Mouse (Mus musculus): ENCODE measurements around the gene Tmtc2. TPM values are rescaled to one million over a fixed set of nuclear protein-coding genes. Genes with fewer than 3 reads are reported as not detected.

Tmtc2 gene
- polyA plus RNA-seq, 1 experiment = 0.55 TPM

- TF ChIP-seq POLR2A (IDR thresholded peaks at IDR 0.05; ENCODE audit: low read depth, low read length) = no peak
- TF ChIP-seq CTCF (IDR thresholded peaks at IDR 0.05; ENCODE audit: extremely low read depth, insufficient read depth, insufficient read length, insufficient replicate concordance) = no peak
- WGBS = 77% methylated on average over 4 of the region's 4 CpGs
- H3K27ac ChIP-seq (ENCODE audit: insufficient read depth, low read length) = no peak overlapping the region
- no peak overlapping the region for H3K4me3 ChIP-seq (ENCODE audit: extremely low read depth, insufficient read depth, insufficient read length)
- no peaks in the 10 kb centered on the region for H3K36me3 ChIP-seq (ENCODE audit: control insufficient read depth, insufficient read depth, low read length)
- no peaks in the 10 kb centered on the region for H3K4me1 ChIP-seq (ENCODE audit: control insufficient read depth, insufficient read depth, insufficient read length)
- no peak for DNase-seq (ENCODE audit: low read depth in 1 of 2, low spot score in 2 of 2)
- H3K27me3 ChIP-seq (ENCODE audit: control insufficient read depth, insufficient read depth, low read length) = no peaks in the 10 kb centered on the region
Observed at GRCm38 (mm10) chr10:105323646-105324192, 250.5 kb downstream of the Tmtc2 start.

- Histone ChIP-seq H3K36me3 (ENCODE audit: control insufficient read depth, insufficient read depth, low read length) (no peaks in the 10 kb centered on the region), H3K27me3 (ENCODE audit: control insufficient read depth, insufficient read depth, low read length) (no peaks in the 10 kb centered on the region), H3K4me3 (ENCODE audit: extremely low read depth, insufficient read depth, insufficient read length) (no peak overlapping the region), H3K27ac (ENCODE audit: insufficient read depth, low read length) (no peak overlapping the region), H3K4me1 (ENCODE audit: control insufficient read depth, insufficient read depth, insufficient read length) (no peaks in the 10 kb centered on the region)
- WGBS = 92% methylated on average over 3 of the region's 3 CpGs
- DNase-seq (ENCODE audit: low read depth in 1 of 2, low spot score in 2 of 2) = no peak
- TF ChIP-seq CTCF (IDR thresholded peaks at IDR 0.05; ENCODE audit: extremely low read depth, insufficient read depth, insufficient read length, insufficient replicate concordance) = no peak
- TF ChIP-seq POLR2A (IDR thresholded peaks at IDR 0.05; ENCODE audit: low read depth, low read length) = no peak
Observed at GRCm38 (mm10) chr10:105319299-105320057, 254.8 kb downstream of the Tmtc2 start.

- Histone ChIP-seq H3K4me1 (ENCODE audit: control insufficient read depth, insufficient read depth, insufficient read length) (no peaks in the 10 kb centered on the region), H3K27me3 (ENCODE audit: control insufficient read depth, insufficient read depth, low read length) (no peaks in the 10 kb centered on the region), H3K4me3 (ENCODE audit: extremely low read depth, insufficient read depth, insufficient read length) (no peak overlapping the region), H3K36me3 (ENCODE audit: control insufficient read depth, insufficient read depth, low read length) (no peaks in the 10 kb centered on the region), H3K27ac (ENCODE audit: insufficient read depth, low read length) (no peak overlapping the region)
- 81% methylated on average over 2 of the region's 2 CpGs for WGBS
- TF ChIP-seq CTCF (IDR thresholded peaks at IDR 0.05; ENCODE audit: extremely low read depth, insufficient read depth, insufficient read length, insufficient replicate concordance) = no peak
- no peak for TF ChIP-seq POLR2A (IDR thresholded peaks at IDR 0.05; ENCODE audit: low read depth, low read length)
- no peak for DNase-seq (ENCODE audit: low read depth in 1 of 2, low spot score in 2 of 2)
Observed at GRCm38 (mm10) chr10:105318869-105319268, 255.4 kb downstream of the Tmtc2 start.

GRCm38 (mm10) chr10:105312986-105313385 is 261.3 kb downstream of the Tmtc2 start:
- Histone ChIP-seq H3K36me3 (ENCODE audit: control insufficient read depth, insufficient read depth, low read length) (no peaks in the 10 kb centered on the region), H3K27me3 (ENCODE audit: control insufficient read depth, insufficient read depth, low read length) (no peaks in the 10 kb centered on the region)
- WGBS = 66% methylated on average over 5 of the region's 5 CpGs

GRCm38 (mm10) chr10:105297560-105297959 is 276.7 kb downstream of the Tmtc2 start:
- 78% methylated on average over 3 of the region's 3 CpGs for WGBS
- TF ChIP-seq CTCF (IDR thresholded peaks at IDR 0.05; ENCODE audit: extremely low read depth, insufficient read depth, insufficient read length, insufficient replicate concordance) (no peak), POLR2A (IDR thresholded peaks at IDR 0.05; ENCODE audit: low read depth, low read length) (no peak)
- Histone ChIP-seq H3K27ac (ENCODE audit: insufficient read depth, low read length) (no peak overlapping the region), H3K4me1 (ENCODE audit: control insufficient read depth, insufficient read depth, insufficient read length) (no peaks in the 10 kb centered on the region), H3K36me3 (ENCODE audit: control insufficient read depth, insufficient read depth, low read length) (no peaks in the 10 kb centered on the region), H3K27me3 (ENCODE audit: control insufficient read depth, insufficient read depth, low read length) (no peaks in the 10 kb centered on the region), H3K4me3 (ENCODE audit: extremely low read depth, insufficient read depth, insufficient read length) (no peak overlapping the region)
- DNase-seq (ENCODE audit: low read depth in 1 of 2, low spot score in 2 of 2) = no peak

More at GRCm38 (mm10) chr10:105312986-105313385, 261.3 kb downstream of the Tmtc2 start:
- Histone ChIP-seq H3K4me1 (ENCODE audit: control insufficient read depth, insufficient read depth, insufficient read length) (no peaks in the 10 kb centered on the region), H3K27ac (ENCODE audit: insufficient read depth, low read length) (no peak overlapping the region), H3K4me3 (ENCODE audit: extremely low read depth, insufficient read depth, insufficient read length) (no peak overlapping the region)
- TF ChIP-seq CTCF (IDR thresholded peaks at IDR 0.05; ENCODE audit: extremely low read depth, insufficient read depth, insufficient read length, insufficient replicate concordance) = no peak
- TF ChIP-seq POLR2A (IDR thresholded peaks at IDR 0.05; ENCODE audit: low read depth, low read length) = no peak
- DNase-seq (ENCODE audit: low read depth in 1 of 2, low spot score in 2 of 2) = no peak

- TF ChIP-seq CTCF (IDR thresholded peaks at IDR 0.05; ENCODE audit: extremely low read depth, insufficient read depth, insufficient read length, insufficient replicate concordance) = no peak
- no peak for TF ChIP-seq POLR2A (IDR thresholded peaks at IDR 0.05; ENCODE audit: low read depth, low read length)
- H3K36me3 ChIP-seq (ENCODE audit: control insufficient read depth, insufficient read depth, low read length) = no peaks in the 10 kb centered on the region
- H3K4me3 ChIP-seq (ENCODE audit: extremely low read depth, insufficient read depth, insufficient read length) = no peak overlapping the region
- DNase-seq (ENCODE audit: low read depth in 1 of 2, low spot score in 2 of 2) = no peak
- 81% methylated on average over 1 of the region's 1 CpGs for WGBS
- no peaks in the 10 kb centered on the region for H3K4me1 ChIP-seq (ENCODE audit: control insufficient read depth, insufficient read depth, insufficient read length)
- no peak overlapping the region for H3K27ac ChIP-seq (ENCODE audit: insufficient read depth, low read length)
- no peaks in the 10 kb centered on the region for H3K27me3 ChIP-seq (ENCODE audit: control insufficient read depth, insufficient read depth, low read length)
Observed at GRCm38 (mm10) chr10:105292961-105293360, 281.3 kb downstream of the Tmtc2 start.

GRCm38 (mm10) chr10:105288472-105288871 is 285.8 kb downstream of the Tmtc2 start:
- TF ChIP-seq CTCF (IDR thresholded peaks at IDR 0.05; ENCODE audit: extremely low read depth, insufficient read depth, insufficient read length, insufficient replicate concordance) (no peak), POLR2A (IDR thresholded peaks at IDR 0.05; ENCODE audit: low read depth, low read length) (no peak)
- H3K36me3 ChIP-seq (ENCODE audit: control insufficient read depth, insufficient read depth, low read length) = no peaks in the 10 kb centered on the region
- H3K27ac ChIP-seq (ENCODE audit: insufficient read depth, low read length) = no peak overlapping the region
- H3K27me3 ChIP-seq (ENCODE audit: control insufficient read depth, insufficient read depth, low read length) = no peaks in the 10 kb centered on the region
- DNase-seq (ENCODE audit: low read depth in 1 of 2, low spot score in 2 of 2) = no peak
- no peak overlapping the region for H3K4me3 ChIP-seq (ENCODE audit: extremely low read depth, insufficient read depth, insufficient read length)
- no peaks in the 10 kb centered on the region for H3K4me1 ChIP-seq (ENCODE audit: control insufficient read depth, insufficient read depth, insufficient read length)
- 80% methylated on average over 2 of the region's 2 CpGs for WGBS

Measured in spleen, adult 2 months (tissue).